Mouse (Mus musculus): ENCODE measurements around the gene 4930556J24Rik. TPM values are rescaled to one million over a fixed set of nuclear protein-coding genes. Genes with fewer than 3 reads are reported as not detected.
"Not testable (repeated sequence)": the region's sequence is repeated elsewhere in the genome, so short reads cannot be mapped to it uniquely, and the experiment has no call there.

Gene 4930556J24Rik
- total RNA-seq (2017) = not detected in 2 replicates

DNA sequence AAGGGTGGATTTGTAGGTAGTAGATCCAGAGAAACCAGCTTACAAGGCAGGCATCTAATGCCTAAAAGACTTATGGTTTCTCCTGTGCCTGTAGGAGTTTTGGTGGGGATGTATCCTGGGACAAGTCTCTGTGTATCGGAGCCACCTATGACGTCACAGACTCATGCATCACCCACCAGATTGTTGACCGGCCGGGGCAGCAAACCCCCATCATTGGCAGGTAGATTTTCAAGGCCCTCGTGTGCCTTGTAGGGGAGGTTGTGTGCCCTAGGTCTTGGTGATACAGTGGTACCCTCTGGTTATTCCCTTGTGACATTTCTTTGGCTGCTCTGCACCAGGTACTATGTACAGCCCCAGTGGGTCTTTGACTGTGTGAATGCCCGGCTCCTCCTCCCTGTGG is at the start of gene 4930556J24Rik:
Gene 4930556J24Rik, minus strand, starts transcription at position 101 of the 400 bp plus-strand sequence.
- no peak for ATAC-seq (replicated peaks in 1 of 2; ENCODE audit: insufficient read depth in 1 of 2, low FRiP score in 2 of 2, low TSS enrichment in 1 of 2, low read depth in 1 of 2, poor library complexity in 2 of 2, severe bottlenecking in 2 of 2)

DNA sequence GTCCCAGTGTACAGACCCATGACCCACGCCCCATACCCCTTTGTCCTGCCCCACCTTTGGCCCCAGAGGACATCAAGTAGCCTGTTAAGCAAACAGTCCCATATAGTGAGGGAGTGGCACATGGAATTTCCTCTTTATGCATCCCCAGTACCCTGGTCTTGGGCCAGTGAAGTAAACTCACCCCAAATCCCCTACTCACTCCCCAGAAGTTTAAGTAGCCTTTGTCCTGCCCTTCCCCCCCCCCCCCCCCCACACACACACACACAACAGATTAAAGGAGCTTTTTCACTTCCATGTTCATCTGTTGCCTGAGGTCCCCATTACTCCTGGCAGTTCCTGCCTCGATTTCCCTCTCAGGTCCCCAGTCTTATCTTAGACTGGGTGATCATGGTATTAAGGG is 46.7 kb upstream of the 4930556J24Rik start:
- ATAC-seq (replicated peaks in 1 of 2; ENCODE audit: insufficient read depth in 1 of 2, low FRiP score in 2 of 2, low TSS enrichment in 1 of 2, low read depth in 1 of 2, poor library complexity in 2 of 2, severe bottlenecking in 2 of 2) = no peak

DNA sequence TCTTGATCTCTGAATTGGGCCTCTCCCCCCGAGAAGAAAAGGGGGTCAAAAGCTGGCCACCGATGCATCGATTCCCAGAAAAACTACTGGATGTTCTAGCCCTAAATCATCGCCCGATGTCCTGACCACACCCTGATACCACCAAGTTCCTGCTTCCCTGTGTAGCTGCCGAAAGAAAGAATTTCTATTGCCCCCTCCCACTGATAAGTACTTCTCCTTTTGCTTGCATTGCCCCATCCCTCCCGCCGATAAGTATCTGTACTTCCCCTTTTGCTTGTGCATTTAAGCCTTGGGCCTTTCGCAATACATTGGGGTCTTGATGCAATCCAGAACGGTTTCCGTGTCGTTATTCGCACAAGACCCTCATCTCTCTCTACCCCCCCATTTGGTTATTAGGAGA is 45.5 kb upstream of the 4930556J24Rik start:
- ATAC-seq (replicated peaks in 1 of 2; ENCODE audit: insufficient read depth in 1 of 2, low FRiP score in 2 of 2, low TSS enrichment in 1 of 2, low read depth in 1 of 2, poor library complexity in 2 of 2, severe bottlenecking in 2 of 2) = not testable (repeated sequence)

DNA sequence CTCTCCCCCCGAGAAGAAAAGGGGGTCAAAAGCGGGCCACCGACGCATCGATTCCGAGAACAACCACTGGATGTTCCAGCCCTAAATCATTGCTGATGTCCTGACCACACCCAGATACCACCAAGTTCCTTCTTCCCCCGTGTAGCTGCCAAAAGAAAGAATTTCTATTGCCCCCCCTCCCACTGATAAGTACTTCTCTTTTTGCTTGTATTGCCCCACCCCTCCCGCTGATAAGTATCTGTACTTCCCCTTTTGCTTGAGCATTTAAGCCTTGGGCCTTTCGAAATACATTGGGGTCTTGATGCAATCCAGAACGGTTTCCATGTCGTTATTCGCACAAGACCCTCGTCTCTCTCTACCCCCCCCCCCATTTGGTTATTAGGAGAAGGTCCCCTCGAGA is 39.2 kb upstream of the 4930556J24Rik start:
- ATAC-seq (replicated peaks in 1 of 2; ENCODE audit: insufficient read depth in 1 of 2, low FRiP score in 2 of 2, low TSS enrichment in 1 of 2, low read depth in 1 of 2, poor library complexity in 2 of 2, severe bottlenecking in 2 of 2) = not testable (repeated sequence)

- ATAC-seq (replicated peaks in 1 of 2; ENCODE audit: insufficient read depth in 1 of 2, low FRiP score in 2 of 2, low TSS enrichment in 1 of 2, low read depth in 1 of 2, poor library complexity in 2 of 2, severe bottlenecking in 2 of 2) = no peak
These were observed 36.0 kb upstream of the 4930556J24Rik start for GRCm38 (mm10) chr11:4012616-4013015.

DNA sequence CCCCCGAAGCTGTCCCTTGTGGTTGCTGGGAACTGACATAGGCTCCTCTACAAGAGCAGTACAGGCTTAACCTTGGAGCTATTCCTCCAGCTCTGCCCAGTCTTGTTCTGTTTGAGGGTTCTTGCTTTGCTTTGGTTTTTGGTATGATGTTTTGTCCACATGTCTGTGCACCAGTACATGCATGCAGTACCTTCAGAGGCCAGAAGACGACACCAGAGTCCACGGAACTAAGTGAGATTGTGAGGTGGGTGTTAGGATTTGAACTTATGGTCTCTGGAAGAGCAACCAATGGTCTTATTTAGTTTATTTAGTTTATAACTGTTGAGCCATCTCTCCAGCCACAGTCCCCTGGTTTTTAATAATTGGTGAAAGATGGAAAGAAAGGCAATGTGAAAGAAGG is 29.9 kb upstream of the 4930556J24Rik start:
- ATAC-seq (replicated peaks in 1 of 2; ENCODE audit: insufficient read depth in 1 of 2, low FRiP score in 2 of 2, low TSS enrichment in 1 of 2, low read depth in 1 of 2, poor library complexity in 2 of 2, severe bottlenecking in 2 of 2) = no peak

GRCm38 (mm10) chr11:4005220-4005805 is 28.7 kb upstream of the 4930556J24Rik start:
- ATAC-seq (replicated peaks in 1 of 2; ENCODE audit: insufficient read depth in 1 of 2, low FRiP score in 2 of 2, low TSS enrichment in 1 of 2, low read depth in 1 of 2, poor library complexity in 2 of 2, severe bottlenecking in 2 of 2) = peak; percentile 38 to 44; a peak in 3 of 4 replicates

- peak; percentile 60 to 72 for ATAC-seq (replicated peaks in 1 of 2; ENCODE audit: insufficient read depth in 1 of 2, low FRiP score in 2 of 2, low TSS enrichment in 1 of 2, low read depth in 1 of 2, poor library complexity in 2 of 2, severe bottlenecking in 2 of 2)
These were observed 25.0 kb upstream of the 4930556J24Rik start for GRCm38 (mm10) chr11:4001603-4002002.

DNA sequence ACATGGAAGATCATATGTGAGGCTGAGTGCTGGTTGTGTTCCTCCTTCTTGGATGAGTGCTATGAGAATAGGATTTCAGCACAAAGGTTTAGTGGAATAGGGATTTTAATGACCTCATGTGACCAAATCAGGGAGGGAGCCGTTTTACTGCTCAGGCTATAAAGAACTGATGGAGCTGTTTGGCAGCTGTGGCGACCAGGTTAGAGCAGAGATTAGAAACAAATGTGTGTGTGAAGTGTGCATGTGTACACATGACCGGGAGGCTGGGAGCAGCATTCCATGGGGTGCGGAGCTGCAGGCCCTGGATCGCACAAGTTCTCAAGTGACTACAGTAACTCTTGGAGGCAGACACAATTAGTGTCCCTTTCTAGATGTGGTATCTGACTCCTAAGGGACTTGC is 23.0 kb upstream of the 4930556J24Rik start:
- ATAC-seq (replicated peaks in 1 of 2; ENCODE audit: insufficient read depth in 1 of 2, low FRiP score in 2 of 2, low TSS enrichment in 1 of 2, low read depth in 1 of 2, poor library complexity in 2 of 2, severe bottlenecking in 2 of 2) = no peak

DNA sequence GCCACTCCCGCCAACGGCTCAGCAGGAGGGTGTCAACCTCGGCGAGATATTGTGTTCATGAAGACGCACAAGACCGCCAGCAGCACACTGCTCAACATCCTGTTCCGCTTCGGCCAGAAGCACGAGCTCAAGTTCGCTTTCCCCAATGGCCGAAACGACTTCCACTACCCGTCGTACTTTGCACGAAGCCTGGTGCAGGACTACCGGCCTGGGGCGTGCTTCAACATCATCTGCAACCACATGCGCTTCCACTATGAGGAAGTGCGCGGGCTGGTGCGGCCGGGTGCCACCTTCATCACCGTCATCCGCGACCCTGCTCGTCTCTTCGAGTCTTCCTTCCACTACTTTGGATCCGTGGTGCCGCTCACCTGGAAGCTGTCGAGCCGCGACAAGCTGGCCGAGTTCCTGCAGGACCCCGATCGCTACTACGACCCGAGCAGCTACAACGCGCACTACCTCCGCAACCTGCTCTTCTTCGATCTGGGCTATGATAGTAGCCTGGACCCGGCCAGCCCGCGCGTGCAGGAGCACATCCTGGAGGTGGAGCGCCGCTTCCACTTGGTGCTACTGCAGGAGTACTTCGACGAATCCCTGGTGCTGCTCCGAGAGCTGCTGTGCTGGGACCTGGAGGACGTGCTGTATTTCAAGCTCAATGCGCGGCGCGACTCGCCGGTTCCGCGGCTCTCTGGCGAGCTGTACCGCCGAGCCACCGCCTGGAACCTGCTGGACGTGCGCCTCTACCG is 21.6 kb upstream of the 4930556J24Rik start:
- peak; percentile 79 to 81 for ATAC-seq (replicated peaks in 1 of 2; ENCODE audit: insufficient read depth in 1 of 2, low FRiP score in 2 of 2, low TSS enrichment in 1 of 2, low read depth in 1 of 2, poor library complexity in 2 of 2, severe bottlenecking in 2 of 2)

- no peak for ATAC-seq (replicated peaks in 1 of 2; ENCODE audit: insufficient read depth in 1 of 2, low FRiP score in 2 of 2, low TSS enrichment in 1 of 2, low read depth in 1 of 2, poor library complexity in 2 of 2, severe bottlenecking in 2 of 2)
These were observed 20.3 kb upstream of the 4930556J24Rik start for GRCm38 (mm10) chr11:3996840-3997239.

GRCm38 (mm10) chr11:3995511-3995910 is 18.9 kb upstream of the 4930556J24Rik start:
- no peak for ATAC-seq (replicated peaks in 1 of 2; ENCODE audit: insufficient read depth in 1 of 2, low FRiP score in 2 of 2, low TSS enrichment in 1 of 2, low read depth in 1 of 2, poor library complexity in 2 of 2, severe bottlenecking in 2 of 2)

DNA sequence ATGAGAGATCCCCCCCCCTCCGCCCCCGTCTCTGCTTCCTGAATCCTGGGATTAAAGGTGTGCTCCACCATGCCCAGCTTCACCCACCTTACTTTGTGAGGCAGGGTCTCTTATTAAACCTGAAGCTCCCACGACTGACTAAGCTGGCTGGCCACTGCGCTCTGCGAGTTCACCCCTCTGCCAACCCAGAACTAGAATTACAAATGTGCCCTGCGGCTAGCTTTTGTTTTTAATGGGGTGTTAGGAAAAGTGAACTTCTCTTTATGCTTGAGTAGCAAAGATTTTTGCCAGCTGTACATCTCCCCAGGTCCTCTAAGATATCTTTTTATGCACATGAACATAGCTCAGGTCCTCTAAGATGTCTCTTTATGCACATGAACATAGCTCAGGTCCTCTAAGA is 17.3 kb upstream of the 4930556J24Rik start:
- ATAC-seq (replicated peaks in 1 of 2; ENCODE audit: insufficient read depth in 1 of 2, low FRiP score in 2 of 2, low TSS enrichment in 1 of 2, low read depth in 1 of 2, poor library complexity in 2 of 2, severe bottlenecking in 2 of 2) = no peak

- ATAC-seq (replicated peaks in 1 of 2; ENCODE audit: insufficient read depth in 1 of 2, low FRiP score in 2 of 2, low TSS enrichment in 1 of 2, low read depth in 1 of 2, poor library complexity in 2 of 2, severe bottlenecking in 2 of 2) = no peak
These were observed 16.6 kb upstream of the 4930556J24Rik start for GRCm38 (mm10) chr11:3993132-3993531.

GRCm38 (mm10) chr11:3989748-3990147 is 13.2 kb upstream of the 4930556J24Rik start:
- no peak for ATAC-seq (replicated peaks in 1 of 2; ENCODE audit: insufficient read depth in 1 of 2, low FRiP score in 2 of 2, low TSS enrichment in 1 of 2, low read depth in 1 of 2, poor library complexity in 2 of 2, severe bottlenecking in 2 of 2)

DNA sequence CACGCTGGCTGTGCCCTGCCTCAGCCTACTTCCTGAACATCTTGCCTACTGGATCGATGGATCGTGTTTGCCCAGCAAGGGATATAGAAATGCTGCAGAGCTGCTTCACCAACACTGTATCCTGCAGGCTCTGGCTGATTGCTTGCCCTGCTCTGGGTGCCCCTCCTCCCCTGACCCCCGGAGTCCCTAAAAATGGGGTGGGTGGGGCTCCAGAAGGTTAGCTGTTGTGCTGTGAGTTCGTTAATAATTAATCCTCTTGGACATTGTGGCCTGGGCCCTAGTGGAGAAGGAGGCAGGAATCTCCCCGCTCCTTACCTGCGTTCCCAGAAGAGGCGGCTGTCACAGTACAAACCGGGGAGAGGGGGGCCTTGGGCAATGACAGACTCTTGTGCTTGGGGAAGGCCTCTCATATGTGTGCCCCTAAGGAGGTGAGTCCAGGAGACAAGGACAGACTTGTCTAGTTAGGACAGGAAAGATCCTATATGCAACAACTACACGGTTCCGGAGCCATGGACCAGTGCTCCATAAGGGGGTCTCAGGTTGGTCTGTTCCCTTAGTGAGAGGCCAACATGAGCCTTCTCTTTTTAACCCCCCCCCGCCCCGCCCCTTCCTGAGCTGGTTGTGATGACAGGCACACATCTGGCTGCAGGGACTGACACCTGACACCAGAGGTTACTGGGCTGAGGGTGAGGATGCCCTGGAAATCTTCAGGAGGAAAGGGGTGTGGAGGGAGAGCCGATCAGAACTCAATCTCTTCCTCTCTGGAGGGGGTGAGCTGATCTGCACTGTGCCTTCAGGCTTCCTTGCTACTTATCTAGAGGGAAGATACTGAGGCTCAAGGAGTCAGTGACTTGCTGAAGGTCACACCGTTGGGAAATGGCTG is 7.5 kb upstream of the 4930556J24Rik start:
- ATAC-seq (replicated peaks in 1 of 2; ENCODE audit: insufficient read depth in 1 of 2, low FRiP score in 2 of 2, low TSS enrichment in 1 of 2, low read depth in 1 of 2, poor library complexity in 2 of 2, severe bottlenecking in 2 of 2) = no peak

- ATAC-seq (replicated peaks in 1 of 2; ENCODE audit: insufficient read depth in 1 of 2, low FRiP score in 2 of 2, low TSS enrichment in 1 of 2, low read depth in 1 of 2, poor library complexity in 2 of 2, severe bottlenecking in 2 of 2) = no peak
These were observed 6.8 kb upstream of the 4930556J24Rik start, which contains the start of gene Gal3st1 for GRCm38 (mm10) chr11:3983291-3983862. Gene Gal3st1 (plus strand): TSS chr11:3983636.

All from hematopoietic stem cell, adult 5-6 weeks (primary cell).